14 mouse cellular contexts compared by ENCODE assay signal in genomic region chr3:9562649-9563328, GRCm38 (mm10). TPM values are rescaled to one million over a fixed set of nuclear protein-coding genes. Genes with fewer than 3 reads are reported as not detected.
DNase-seq lines count a peak whose midpoint lies in the region; ATAC-seq and TF ChIP-seq lines count a peak whose summit lies in the region.
"Had no signal": no experiment of that assay in that cellular context is flagged by ENCODE, and none has a peak within 500 bp of the region (broad histone marks: within the 10 kb centered on the region; RNA-seq: fewer than 3 reads in every experiment).

No protein-coding gene starts in this region.

- H3K4me2 ChIP-seq in kidney, embryonic 16.5 days (replicated peaks; ENCODE audit: low read depth, low read length), result no peak overlapping the region
- no peak overlapping the region for H3K4me2 ChIP-seq in kidney, embryonic 14.5 days (replicated peaks; ENCODE audit: low read depth, low read length)
- H3K4me2 ChIP-seq in lung, embryonic 15.5 days, result no peak overlapping the region
- no peak overlapping the region for H3K4me2 ChIP-seq in lung, embryonic 16.5 days (ENCODE audit: low read depth, low read length)
- H3K4me2 ChIP-seq in neural tube, embryonic 14.5 days (ENCODE audit: low read depth, low read length), result no peak overlapping the region
- H3K4me2 ChIP-seq in intestine, postnatal 0 days (replicated peaks; ENCODE audit: low read depth), result no peak overlapping the region

- WGBS in kidney, embryonic 16.5 days, result 74% methylated on average over 11 of the region's 11 CpGs
- WGBS in kidney, embryonic 14.5 days, result 76% methylated on average over 11 of the region's 11 CpGs
- 62% methylated on average over 11 of the region's 11 CpGs for WGBS in lung, embryonic 15.5 days
- WGBS in lung, adult 2 months, result 67% methylated on average over 11 of the region's 11 CpGs
- 60% methylated on average over 11 of the region's 11 CpGs for WGBS in lung, embryonic 16.5 days
- 87% methylated on average over 11 of the region's 11 CpGs for WGBS in neural tube, embryonic 14.5 days
- WGBS in intestine, postnatal 0 days, result 78% methylated on average over 11 of the region's 11 CpGs

- no peaks in the 10 kb centered on the region for H3K27me3 ChIP-seq in kidney, embryonic 16.5 days (ENCODE audit: insufficient read depth, low read length)
- H3K27me3 ChIP-seq in kidney, embryonic 14.5 days (ENCODE audit: control insufficient read depth, insufficient read depth, low read length), result no peaks in the 10 kb centered on the region
- H3K27me3 ChIP-seq in lung, embryonic 15.5 days, result no peaks in the 10 kb centered on the region
- no peaks in the 10 kb centered on the region for H3K27me3 ChIP-seq in lung, embryonic 16.5 days (ENCODE audit: control insufficient read depth, insufficient read depth, low read depth, low read length)
- no peaks in the 10 kb centered on the region for H3K27me3 ChIP-seq in neural tube, embryonic 14.5 days (ENCODE audit: control insufficient read depth, insufficient read depth, low read length)
- H3K27me3 ChIP-seq in intestine, postnatal 0 days (replicated peaks; ENCODE audit: control insufficient read depth, insufficient read depth, low read length), result no peaks in the 10 kb centered on the region

- H3K9me3 ChIP-seq in kidney, embryonic 16.5 days (ENCODE audit: low read length), result no peaks in the 10 kb centered on the region
- H3K9me3 ChIP-seq in kidney, embryonic 14.5 days (ENCODE audit: control insufficient read depth, low read length), result no peaks in the 10 kb centered on the region
- H3K9me3 ChIP-seq in lung, embryonic 15.5 days, result no peaks in the 10 kb centered on the region
- no peaks in the 10 kb centered on the region for H3K9me3 ChIP-seq in lung, embryonic 16.5 days (ENCODE audit: control insufficient read depth, low read length)
- H3K9me3 ChIP-seq in neural tube, embryonic 14.5 days (ENCODE audit: control insufficient read depth, low read length), result no peaks in the 10 kb centered on the region
- no peaks in the 10 kb centered on the region for H3K9me3 ChIP-seq in intestine, postnatal 0 days (ENCODE audit: control insufficient read depth)
- H3K9me3 ChIP-seq: midbrain, embryonic 10.5 days had no signal

- no peak overlapping the region for H3K27ac ChIP-seq in kidney, embryonic 16.5 days (ENCODE audit: low read length)
- H3K27ac ChIP-seq in kidney, embryonic 14.5 days (ENCODE audit: low read depth, low read length), result no peak overlapping the region
- H3K27ac ChIP-seq in lung, embryonic 15.5 days, result no peak overlapping the region
- no peak overlapping the region for H3K27ac ChIP-seq in lung, embryonic 16.5 days (ENCODE audit: low read length)
- no peak overlapping the region; the same call in 1 of the 2 replicates for H3K27ac ChIP-seq in neural tube, embryonic 14.5 days (ENCODE audit: low read depth, low read length)
- no peak overlapping the region for H3K27ac ChIP-seq in intestine, postnatal 0 days (ENCODE audit: low read depth, low read length)
- H3K27ac ChIP-seq: hindbrain, postnatal 0 days; midbrain, embryonic 10.5 days had no signal

- no peak for TF ChIP-seq POLR2A in lung, adult 2 months (IDR thresholded peaks at IDR 0.05; ENCODE audit: borderline replicate concordance, extremely low read depth, low read depth, low read length)

- peak; percentile 65; the same call in 1 of the 2 replicates for ATAC-seq in kidney, embryonic 16.5 days (ENCODE audit: low FRiP score, low TSS enrichment)
- ATAC-seq in kidney, embryonic 14.5 days (ENCODE audit: low FRiP score, low TSS enrichment), result no peak
- peak; percentile 79; the same call in 1 of the 2 replicates for ATAC-seq in lung, embryonic 15.5 days (ENCODE audit: borderline replicate concordance, extremely low read depth, low FRiP score, low TSS enrichment)
- peak; percentile 93 for ATAC-seq in lung, embryonic 16.5 days (ENCODE audit: low read depth)
- peak; percentile 21; the same call in 1 of the 2 replicates for ATAC-seq in neural tube, embryonic 14.5 days (ENCODE audit: low read depth)
- ATAC-seq in intestine, postnatal 0 days, result no peak
- ATAC-seq: hindbrain, postnatal 0 days had no signal

- TF ChIP-seq CTCF in lung, adult 2 months (IDR thresholded peaks at IDR 0.05; ENCODE audit: insufficient read depth, low read length), result no peak
- TF ChIP-seq CTCF in intestine, postnatal 0 days (IDR thresholded peaks at IDR 0.05; ENCODE audit: low read depth), result no peak

- H3K36me3 ChIP-seq in kidney, embryonic 16.5 days (ENCODE audit: insufficient read depth, low read length), result no peaks in the 10 kb centered on the region
- H3K36me3 ChIP-seq in kidney, embryonic 14.5 days (ENCODE audit: control insufficient read depth, insufficient read depth, low read length), result no peaks in the 10 kb centered on the region
- no peaks in the 10 kb centered on the region for H3K36me3 ChIP-seq in lung, embryonic 15.5 days
- H3K36me3 ChIP-seq in lung, embryonic 16.5 days (ENCODE audit: control insufficient read depth, insufficient read depth, low read length), result peaks cover 2% of the 10 kb centered on the region; the same call in 1 of the 2 replicates
- no peaks in the 10 kb centered on the region for H3K36me3 ChIP-seq in neural tube, embryonic 14.5 days (ENCODE audit: control insufficient read depth, insufficient read depth, low read length)
- no peaks in the 10 kb centered on the region for H3K36me3 ChIP-seq in intestine, postnatal 0 days (ENCODE audit: control insufficient read depth, insufficient read depth)

- peaks cover 8% of the 10 kb centered on the region for H3K4me1 ChIP-seq in kidney, embryonic 16.5 days (ENCODE audit: insufficient read depth, low read length)
- peaks cover 2% of the 10 kb centered on the region; the same call in 1 of the 2 replicates for H3K4me1 ChIP-seq in kidney, embryonic 14.5 days (ENCODE audit: control insufficient read depth, insufficient read depth, low read length)
- 0 out of 2 replicates have a peak, but pooled peaks cover 9% of the 10 kb centered on the region for H3K4me1 ChIP-seq in lung, embryonic 15.5 days
- peaks cover 3% of the 10 kb centered on the region; the same call in 1 of the 2 replicates for H3K4me1 ChIP-seq in lung, adult 2 months (ENCODE audit: control insufficient read depth, insufficient read depth, low read length)
- H3K4me1 ChIP-seq in lung, embryonic 16.5 days (replicated peaks; ENCODE audit: control insufficient read depth, insufficient read depth, low read length), result peaks cover 6% of the 10 kb centered on the region
- H3K4me1 ChIP-seq in neural tube, embryonic 14.5 days (ENCODE audit: control insufficient read depth, insufficient read depth, low read length), result peaks cover 11% of the 10 kb centered on the region; the same call in 1 of the 2 replicates
- no peaks in the 10 kb centered on the region for H3K4me1 ChIP-seq in intestine, postnatal 0 days (replicated peaks; ENCODE audit: control insufficient read depth, insufficient read depth, low read length)

- H3K9ac ChIP-seq in kidney, embryonic 16.5 days (replicated peaks; ENCODE audit: low read length), result no peak overlapping the region
- no peak overlapping the region for H3K9ac ChIP-seq in kidney, embryonic 14.5 days (ENCODE audit: low read depth, low read length)
- no peak overlapping the region for H3K9ac ChIP-seq in lung, embryonic 15.5 days
- no peak overlapping the region for H3K9ac ChIP-seq in lung, embryonic 16.5 days (ENCODE audit: low read length)
- no peak overlapping the region for H3K9ac ChIP-seq in neural tube, embryonic 14.5 days (replicated peaks; ENCODE audit: low read depth, low read length)
- no peak overlapping the region for H3K9ac ChIP-seq in intestine, postnatal 0 days (ENCODE audit: low read depth, low read length)

- DNase-seq in lung, adult 2 months, result no peak
- DNase-seq: cerebellum, adult 9-11 months; gastrocnemius, postnatal 14 days; right cerebral cortex, adult 18-20 months; thymus, adult 2 months had no signal

- H3K4me3 ChIP-seq in kidney, embryonic 16.5 days (ENCODE audit: low read length), result no peak overlapping the region
- H3K4me3 ChIP-seq in kidney, embryonic 14.5 days (ENCODE audit: low read length), result no peak overlapping the region
- H3K4me3 ChIP-seq in lung, embryonic 15.5 days, result no peak overlapping the region
- H3K4me3 ChIP-seq in lung, adult 2 months (replicated peaks; ENCODE audit: extremely low read depth, low read depth, low read length), result no peak overlapping the region
- H3K4me3 ChIP-seq in lung, embryonic 16.5 days (ENCODE audit: low read length), result no peak overlapping the region
- no peak overlapping the region for H3K4me3 ChIP-seq in neural tube, embryonic 14.5 days (ENCODE audit: low read depth, low read length)
- no peak overlapping the region for H3K4me3 ChIP-seq in intestine, postnatal 0 days (ENCODE audit: low read depth, low read length)
- H3K4me3 ChIP-seq: midbrain, embryonic 10.5 days; myocyte had no signal

RNA-seq across cellular contexts. Expression of gene Zfp704, which starts 47.1 kb away (rescaled TPM):
- polyA plus RNA-seq in kidney, embryonic 16.5 days (2015; fragmentation: Nextera tagmentation; extraction: Ambion mirVana), result 11.4 and 13.1 TPM in 2 replicates
- 11.7 and 14.8 TPM in 2 replicates for polyA plus RNA-seq in kidney, embryonic 14.5 days (2014; fragmentation: Nextera tagmentation; extraction: Ambion mirVana)
- polyA plus RNA-seq in lung, embryonic 15.5 days (2015; fragmentation: Nextera tagmentation; extraction: Ambion mirVana), result 8.4 and 9.3 TPM in 2 replicates
- 8.5 and 9.7 TPM in 2 replicates for polyA plus RNA-seq in lung, adult 2 months (2012; rRNA removed)
- 8.9 and 9.0 TPM in 2 replicates for polyA plus RNA-seq in lung, embryonic 16.5 days (2015; fragmentation: Nextera tagmentation; extraction: Ambion mirVana)
- polyA plus RNA-seq in neural tube, embryonic 14.5 days (2014; fragmentation: Nextera tagmentation; extraction: Ambion mirVana), result 18.6 and 19.2 TPM in 2 replicates
- 2.8 and 3.3 TPM in 2 replicates for polyA plus RNA-seq in intestine, postnatal 0 days (2015; fragmentation: Nextera tagmentation; extraction: Ambion mirVana)

Comparison
In these comparisons a context has a peak if more than half of its experiments do, and no peak if none do; other contexts are left out.
1. ATAC-seq: peak in kidney, embryonic 16.5 days (single experiment), lung, embryonic 15.5 days (single experiment), lung, embryonic 16.5 days (single experiment) and neural tube, embryonic 14.5 days (single experiment); none in kidney, embryonic 14.5 days (single experiment) and intestine, postnatal 0 days (single experiment).